Mouse (Mus musculus) CH12.LX (cell line): Measurements from ENCODE around the gene Dvl2.

Experiments used
- CHD1 ChIP-seq: IDR thresholded peaks from 2 replicates; pipeline ENCODE4 v1.6.1; 2012; ENCODE audit warnings: low read depth, low read length, improper control_type of control experiment, inconsistent platforms
- CTCF ChIP-seq, 2 experiments: IDR thresholded peaks in 1 of 2; conservative IDR thresholded peaks in 1 of 2; 2 replicates each; pipeline ENCODE4 v1.5.1; 2011 to 2012; ENCODE audit warnings: low read depth in 2 of 2, low read length in 2 of 2, improper control_type of control experiment in 1 of 2, inconsistent platforms in 1 of 2, mild to moderate bottlenecking in 1 of 2, moderate library complexity in 1 of 2
- POLR2A ChIP-seq: IDR thresholded peaks from 2 replicates; pipeline ENCODE4 v1.6.1; 2011; ENCODE audit warnings: low read depth, mild to moderate bottlenecking, improper control_type of control experiment, low read length
- ZMIZ1 ChIP-seq: IDR thresholded peaks from 2 replicates; pipeline ENCODE4 v1.6.1; 2012; ENCODE audit warnings: low read depth, mild to moderate bottlenecking, inconsistent platforms, low read length, improper control_type of control experiment

DNA sequence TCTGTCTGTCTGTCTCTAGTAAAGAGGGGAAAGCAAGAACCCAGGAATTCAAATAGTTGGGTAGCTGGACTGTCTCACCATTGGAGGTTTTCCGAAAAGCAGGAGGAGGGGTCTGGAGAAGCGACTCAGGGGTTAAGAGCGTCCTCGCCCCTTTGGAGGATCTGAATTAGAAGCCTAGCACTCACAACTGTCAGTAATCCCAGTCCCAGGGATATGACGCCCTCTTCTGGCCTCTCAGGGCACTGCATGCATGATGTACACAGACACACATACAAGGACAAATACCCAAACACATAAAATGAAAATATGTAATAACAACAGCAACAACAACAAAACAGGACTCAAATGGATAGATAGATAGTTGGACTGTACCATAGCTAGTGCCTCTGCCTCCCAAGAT lies 39.8 kb upstream of the Dvl2 start:
- TF ChIP-seq POLR2A (no peak), CTCF (conservative IDR thresholded peaks at IDR 0.05 in 1 of 2, IDR thresholded peaks at IDR 0.05 in 1 of 2; ENCODE audit: low read depth in 2 of 2, low read length in 2 of 2) (peak; percentile 62 to 70), ZMIZ1 (no peak), CHD1 (no peak)
